In the genomic region with DNA sequence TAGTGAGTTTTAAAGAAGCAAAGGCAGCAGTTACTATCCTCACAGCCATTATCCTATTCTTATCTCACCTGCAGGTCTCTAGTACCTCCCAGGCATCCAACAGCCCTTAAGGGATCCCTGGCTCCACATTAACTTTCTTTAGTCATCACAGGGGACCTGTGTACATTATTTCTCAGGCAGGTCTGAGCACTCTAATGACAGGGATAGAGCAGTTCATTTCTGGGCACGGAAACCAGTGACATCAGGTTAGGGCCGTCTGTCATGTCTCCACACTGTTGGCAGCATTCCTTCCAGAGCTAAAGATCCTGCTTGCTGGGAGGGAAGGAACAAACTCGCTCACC, we compare ENCODE assay signal across 7 mouse cellular contexts. TPM values are rescaled to one million over a fixed set of nuclear protein-coding genes. Genes with fewer than 3 reads are reported as not detected.
DNase-seq lines count a peak whose midpoint lies in the region; ATAC-seq and TF ChIP-seq lines count a peak whose summit lies in the region.

No protein-coding gene starts in this region.

- no peak overlapping the region for H3K27ac ChIP-seq in neural tube, embryonic 11.5 days (ENCODE audit: low read depth, low read length)
- H3K27ac ChIP-seq in forebrain, embryonic 12.5 days: no peak overlapping the region
- peak overlapping the region; percentile 98; the same call in 1 of the 2 replicates for H3K27ac ChIP-seq in liver, embryonic 13.5 days
- H3K27ac ChIP-seq in thymus, adult 2 months (ENCODE audit: control insufficient read depth, insufficient read depth, low read length): no peak overlapping the region

- no peaks in the 10 kb centered on the region for H3K36me3 ChIP-seq in neural tube, embryonic 11.5 days (ENCODE audit: control insufficient read depth, insufficient read depth, low read length)
- H3K36me3 ChIP-seq in forebrain, embryonic 12.5 days (replicated peaks): no peaks in the 10 kb centered on the region
- H3K36me3 ChIP-seq in liver, embryonic 13.5 days: peaks cover 11% of the 10 kb centered on the region
- H3K36me3 ChIP-seq in thymus, adult 2 months (ENCODE audit: control insufficient read depth, insufficient read depth, low read length): no peaks in the 10 kb centered on the region

- TF ChIP-seq CTCF in thymus, adult 2 months (IDR thresholded peaks at IDR 0.05; ENCODE audit: borderline replicate concordance, control insufficient read depth, extremely low read depth, insufficient read depth, low read length, poor library complexity): no peak

- no peak for TF ChIP-seq POLR2A in thymus, adult 2 months (IDR thresholded peaks at IDR 0.05; ENCODE audit: control insufficient read depth, extremely low read depth, insufficient read depth, low read length, poor library complexity)

- ATAC-seq in neural tube, embryonic 11.5 days (ENCODE audit: insufficient read depth, low FRiP score, low TSS enrichment): no peak; the same call in 1 of the 2 replicates
- ATAC-seq in forebrain, embryonic 12.5 days (ENCODE audit: low FRiP score): no peak
- peak; percentile 4 for ATAC-seq in liver, embryonic 13.5 days (ENCODE audit: low read depth)

- H3K4me3 ChIP-seq in neural tube, embryonic 11.5 days (ENCODE audit: low read depth, low read length): no peak overlapping the region; the same call in 1 of the 2 replicates
- H3K4me3 ChIP-seq in forebrain, embryonic 12.5 days (replicated peaks): peak overlapping the region; percentile 86
- H3K4me3 ChIP-seq in liver, embryonic 13.5 days (replicated peaks): peak overlapping the region; percentile 88
- H3K4me3 ChIP-seq in thymus, adult 2 months (ENCODE audit: control insufficient read depth, insufficient read depth, low read length): no peak overlapping the region

- H3K4me2 ChIP-seq in neural tube, embryonic 11.5 days (ENCODE audit: low read depth): no peak overlapping the region
- peak overlapping the region; percentile 69; the same call in 1 of the 2 replicates for H3K4me2 ChIP-seq in forebrain, embryonic 12.5 days
- H3K4me2 ChIP-seq in liver, embryonic 13.5 days: peak overlapping the region; percentile 49

- no peaks in the 10 kb centered on the region for H3K9me3 ChIP-seq in neural tube, embryonic 11.5 days (ENCODE audit: control insufficient read depth, low read length)
- no peaks in the 10 kb centered on the region for H3K9me3 ChIP-seq in forebrain, embryonic 12.5 days
- no peaks in the 10 kb centered on the region for H3K9me3 ChIP-seq in liver, embryonic 13.5 days (replicated peaks)

- no peaks in the 10 kb centered on the region for H3K27me3 ChIP-seq in neural tube, embryonic 11.5 days (ENCODE audit: control insufficient read depth, insufficient read depth, low read length)
- no peaks in the 10 kb centered on the region for H3K27me3 ChIP-seq in forebrain, embryonic 12.5 days
- no peaks in the 10 kb centered on the region for H3K27me3 ChIP-seq in liver, embryonic 13.5 days
- no peaks in the 10 kb centered on the region for H3K27me3 ChIP-seq in thymus, adult 2 months (ENCODE audit: control insufficient read depth, insufficient read depth, low read length)

- no peaks in the 10 kb centered on the region for H3K4me1 ChIP-seq in neural tube, embryonic 11.5 days (ENCODE audit: control insufficient read depth, insufficient read depth, low read length)
- peaks cover 6% of the 10 kb centered on the region for H3K4me1 ChIP-seq in forebrain, embryonic 12.5 days
- H3K4me1 ChIP-seq in liver, embryonic 13.5 days (replicated peaks): peaks cover 41% of the 10 kb centered on the region
- 0 out of 2 replicates have a peak, but pooled peaks cover 8% of the 10 kb centered on the region for H3K4me1 ChIP-seq in thymus, adult 2 months (replicated peaks; ENCODE audit: control insufficient read depth, insufficient read depth, low read length)

- peak overlapping the region; percentile 89; the same call in 1 of the 2 replicates for H3K9ac ChIP-seq in neural tube, embryonic 11.5 days (ENCODE audit: low read length)
- no peak overlapping the region for H3K9ac ChIP-seq in forebrain, embryonic 12.5 days
- peak overlapping the region; percentile 94 for H3K9ac ChIP-seq in liver, embryonic 13.5 days

- DNase-seq in neural tube, embryonic 11.5 days (ENCODE audit: low spot score): no peak
- no peak for DNase-seq in neural tube, embryonic 10.5 days (ENCODE audit: extremely low spot score, low spot score)
- no peak for DNase-seq in liver, embryonic 13.5 days
- no peak for DNase-seq in thymus, adult 2 months
- DNase-seq in urinary bladder, postnatal 25 days (ENCODE audit: low spot score): no peak
- DNase-seq in cerebellum, postnatal 25 days: no peak

- WGBS in neural tube, embryonic 11.5 days: 2% methylated on average over 3 of the region's 3 CpGs
- 2% methylated on average over 3 of the region's 3 CpGs for WGBS in forebrain, embryonic 12.5 days
- under 1% methylated on average over 3 of the region's 3 CpGs for WGBS in liver, embryonic 13.5 days (ENCODE audit: insufficient replicate concordance)
- WGBS in thymus, adult 2 months: 2% methylated on average over 3 of the region's 3 CpGs

RNA-seq across cellular contexts. Expression of a gene that starts 0.4 kb away (rescaled TPM):
- polyA plus RNA-seq in neural tube, embryonic 11.5 days (2014; fragmentation: Nextera tagmentation; extraction: Ambion mirVana): 22.9 and 24.0 TPM in 2 replicates
- 15.1 and 15.4 TPM in 2 replicates for polyA plus RNA-seq in forebrain, embryonic 12.5 days (2016; fragmentation: Nextera tagmentation; extraction: Ambion mirVana)
- 69.0 and 74.3 TPM in 2 replicates for polyA plus RNA-seq in liver, embryonic 13.5 days (2015; fragmentation: Nextera tagmentation; extraction: Ambion mirVana)
- polyA plus RNA-seq in thymus, adult 2 months (2012; rRNA removed): 50.0 and 53.2 TPM in 2 replicates

RNA-seq across cellular contexts. Expression of a gene that starts 9.7 kb away (rescaled TPM):
- 0.14 TPM in 1 of 2 replicates, not detected in the other for polyA plus RNA-seq in neural tube, embryonic 11.5 days (2014; fragmentation: Nextera tagmentation; extraction: Ambion mirVana)
- not detected in 2 replicates for polyA plus RNA-seq in forebrain, embryonic 12.5 days (2016; fragmentation: Nextera tagmentation; extraction: Ambion mirVana)
- not detected in 2 replicates for polyA plus RNA-seq in liver, embryonic 13.5 days (2015; fragmentation: Nextera tagmentation; extraction: Ambion mirVana)
- 1.2 and 1.4 TPM in 2 replicates for polyA plus RNA-seq in thymus, adult 2 months (2012; rRNA removed)

Comparison
In these comparisons a context has a peak if more than half of its experiments do, and no peak if none do; other contexts are left out.
1. H3K4me3 ChIP-seq: peak in forebrain, embryonic 12.5 days (single experiment) and liver, embryonic 13.5 days (single experiment); none in neural tube, embryonic 11.5 days (single experiment) and thymus, adult 2 months (single experiment).